Mouse (Mus musculus) cerebellum, adult 2 months (tissue): ENCODE data around the gene Gm44503.

Experiments used
- CTCF ChIP-seq: fragments of 200-500 bp; IDR thresholded peaks from 2 replicates; pipeline ENCODE4 v1.5.1; 2011; ENCODE audit warnings: low read depth, mild to moderate bottlenecking, control low read depth, low read length, moderate library complexity, borderline replicate concordance; ENCODE audit not compliant: insufficient read depth
- POLR2A ChIP-seq: fragments of 200-500 bp; IDR thresholded peaks from 2 replicates; pipeline ENCODE4 v1.6.1; 2011; ENCODE audit warnings: low read length, control low read depth, borderline replicate concordance; ENCODE audit not compliant: insufficient read depth

DNA sequence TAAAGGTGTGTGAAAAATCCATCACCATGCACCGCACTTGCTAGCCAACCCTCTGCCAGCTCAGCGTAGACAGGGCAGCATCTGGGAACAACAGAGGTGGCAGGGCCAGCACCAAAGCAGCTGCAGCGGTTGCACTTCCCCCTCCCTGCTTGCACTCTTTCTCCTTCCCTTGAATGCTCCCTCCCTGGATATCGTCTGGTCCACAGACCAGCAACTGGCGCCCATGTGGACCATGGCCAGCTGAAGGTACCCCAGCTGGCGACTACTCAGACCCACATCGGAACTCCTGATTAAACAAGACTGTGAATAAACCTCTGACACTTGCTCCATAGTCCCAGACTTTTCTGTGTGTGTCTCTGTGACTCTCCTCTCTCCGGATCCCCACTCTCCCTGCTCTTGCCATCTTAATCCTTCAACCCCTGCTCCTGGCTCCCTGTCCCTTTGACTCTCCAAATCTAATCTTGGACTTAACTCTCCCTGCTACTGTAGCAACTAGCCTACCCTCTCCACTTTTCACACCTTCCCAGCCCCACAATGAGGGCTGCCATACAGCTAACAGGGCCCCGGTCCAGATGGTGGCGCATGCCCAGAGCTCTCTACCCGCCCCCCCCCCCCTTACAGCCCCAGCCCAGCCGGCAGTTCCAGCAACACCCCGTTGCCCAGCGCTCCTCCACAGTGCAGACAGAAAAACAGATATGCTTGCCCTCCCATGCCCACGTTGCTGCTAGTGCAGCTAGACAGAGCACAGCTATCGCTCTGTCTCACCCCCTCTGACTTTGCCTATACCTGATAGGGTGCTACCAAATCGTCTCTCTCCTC, 67.4 kb downstream of the Gm44503 start:
- no peak for TF ChIP-seq CTCF
- TF ChIP-seq POLR2A: no peak
